ENCODE assay signal across 8 mouse cellular contexts in genomic region chr11:19924757-19925148, GRCm38 (mm10). TPM values are rescaled to one million over a fixed set of nuclear protein-coding genes. Genes with fewer than 3 reads are reported as not detected.
DNase-seq lines count a peak whose midpoint lies in the region; ATAC-seq and TF ChIP-seq lines count a peak whose summit lies in the region.

No protein-coding gene starts in this region.

- H3K36me3 ChIP-seq in ES-E14 (ENCODE audit: control insufficient read depth, insufficient read depth, low read length, poor library complexity, severe bottlenecking): peaks cover 4% of the 10 kb centered on the region; the same call in 1 of the 2 replicates
- no peaks in the 10 kb centered on the region for H3K36me3 ChIP-seq in forebrain, embryonic 10.5 days (replicated peaks)
- H3K36me3 ChIP-seq in hindbrain, embryonic 15.5 days: no peaks in the 10 kb centered on the region
- H3K36me3 ChIP-seq in liver, postnatal 0 days (replicated peaks; ENCODE audit: insufficient read depth, low read length): no peaks in the 10 kb centered on the region

- no peaks in the 10 kb centered on the region for H3K27me3 ChIP-seq in forebrain, embryonic 10.5 days (ENCODE audit: poor library complexity, severe bottlenecking)
- no peaks in the 10 kb centered on the region for H3K27me3 ChIP-seq in hindbrain, embryonic 15.5 days
- H3K27me3 ChIP-seq in liver, postnatal 0 days (ENCODE audit: insufficient read depth, low read length): no peaks in the 10 kb centered on the region

- H3K9ac ChIP-seq in ES-E14 (ENCODE audit: insufficient read depth, low read depth, low read length, poor library complexity, severe bottlenecking): peak overlapping the region; percentile 96
- peak overlapping the region; percentile 95 for H3K9ac ChIP-seq in hindbrain, embryonic 15.5 days
- H3K9ac ChIP-seq in liver, postnatal 0 days (replicated peaks): peak overlapping the region; percentile 94

- ATAC-seq in hindbrain, embryonic 15.5 days (ENCODE audit: low FRiP score, low read depth): peak; percentile 19
- no peak for ATAC-seq in liver, postnatal 0 days

- no peak for TF ChIP-seq EP300 in liver, postnatal 0 days (IDR thresholded peaks at IDR 0.05; ENCODE audit: low read depth)

- TF ChIP-seq CTCF in liver, postnatal 0 days (IDR thresholded peaks at IDR 0.05; ENCODE audit: low read depth): no peak

- WGBS in forebrain, embryonic 10.5 days: under 1% methylated on average over 29 of the region's 29 CpGs
- under 1% methylated on average over 29 of the region's 29 CpGs for WGBS in hindbrain, embryonic 15.5 days
- WGBS in liver, postnatal 0 days (ENCODE audit: insufficient replicate concordance): under 1% methylated on average over 28 of the region's 29 CpGs

- no peaks in the 10 kb centered on the region for H3K9me3 ChIP-seq in ES-E14 (ENCODE audit: control insufficient read depth, insufficient read depth, low read depth, low read length)
- H3K9me3 ChIP-seq in forebrain, embryonic 10.5 days: no peaks in the 10 kb centered on the region
- no peaks in the 10 kb centered on the region for H3K9me3 ChIP-seq in hindbrain, embryonic 15.5 days
- H3K9me3 ChIP-seq in liver, postnatal 0 days (ENCODE audit: low read length): no peaks in the 10 kb centered on the region

- peak overlapping the region; percentile 55 to 77 for H3K4me3 ChIP-seq in ES-E14 (ENCODE audit: insufficient read depth in 1 of 2, low read depth in 1 of 2, low read length in 2 of 2, poor library complexity in 1 of 2, severe bottlenecking in 1 of 2)
- H3K4me3 ChIP-seq in forebrain, embryonic 10.5 days: peak overlapping the region; percentile 91
- H3K4me3 ChIP-seq in hindbrain, embryonic 15.5 days: peak overlapping the region; percentile 86
- peak overlapping the region; percentile 72 for H3K4me3 ChIP-seq in liver, postnatal 0 days (ENCODE audit: low read depth, low read length)

- H3K4me2 ChIP-seq in hindbrain, embryonic 15.5 days: peak overlapping the region; percentile 64
- peak overlapping the region; percentile 94 for H3K4me2 ChIP-seq in liver, postnatal 0 days (ENCODE audit: low read depth, low read length)

- in situ Hi-C loops in ES-E14 (cut with MboI; ENCODE audit: low sequenced_read_pairs in 2 of 2, unreplicated experiment in 2 of 2): no loop called here

- peak; percentile 70 for DNase-seq in kidney, adult 18-20 months
- no peak for DNase-seq in kidney, adult 11 months
- DNase-seq in ES-E14 (ENCODE audit: low read depth, low spot score): no peak
- peak; percentile 78 for DNase-seq in forebrain, embryonic 10.5 days (ENCODE audit: extremely low spot score, low spot score)
- no peak for DNase-seq in liver, postnatal 0 days
- peak; percentile 13 for DNase-seq in skeletal muscle tissue, adult 2 months (ENCODE audit: low read depth, low spot score)
- no peak for DNase-seq in cerebellum, adult 9-11 months

- H3K4me1 ChIP-seq in ES-E14 (ENCODE audit: control insufficient read depth in 2 of 2, insufficient read depth in 2 of 2, low read length in 2 of 2, poor library complexity in 1 of 2): peaks cover 7 to 15% of the 10 kb centered on the region in 2 experiments; a peak in 3 of 4 replicates
- H3K4me1 ChIP-seq in forebrain, embryonic 10.5 days: peaks cover 59% of the 10 kb centered on the region
- peaks cover 32% of the 10 kb centered on the region for H3K4me1 ChIP-seq in hindbrain, embryonic 15.5 days (replicated peaks)
- peaks cover 32% of the 10 kb centered on the region for H3K4me1 ChIP-seq in liver, postnatal 0 days (ENCODE audit: insufficient read depth)

- peak overlapping the region; percentile 90 for H3K27ac ChIP-seq in ES-E14 (ENCODE audit: insufficient read depth, low read depth, low read length, poor library complexity, severe bottlenecking)
- H3K27ac ChIP-seq in forebrain, embryonic 10.5 days: peak overlapping the region; percentile 95
- peak overlapping the region; percentile 96 for H3K27ac ChIP-seq in hindbrain, embryonic 15.5 days (replicated peaks)
- peak overlapping the region; percentile 84 for H3K27ac ChIP-seq in liver, postnatal 0 days (ENCODE audit: low read depth)

TF ChIP-seq in ES-E14, 5 proteins besides CTCF, POLR2A, EP300 and RAD21:
- TF ChIP-seq CHD2 (IDR thresholded peaks at IDR 0.05; ENCODE audit: low read depth, low read length) (no peak), ZNF384 (IDR thresholded peaks at IDR 0.05; ENCODE audit: low read depth, low read length) (no peak), HCFC1 (IDR thresholded peaks at IDR 0.05; ENCODE audit: borderline replicate concordance, insufficient read depth, low read length) (no peak), MAFK (IDR thresholded peaks at IDR 0.05; ENCODE audit: insufficient read depth, low read depth, low read length) (no peak), ZC3H11A (IDR thresholded peaks at IDR 0.05; ENCODE audit: borderline replicate concordance, low read depth, low read length) (no peak)

RNA-seq across cellular contexts. Expression of gene Spred2, which starts 0.6 kb away (rescaled TPM):
- total RNA-seq in ES-E14 (2012; rRNA removed): 19.4 and 21.6 TPM in 2 replicates
- 7.1 and 7.3 TPM in 2 replicates for polyA plus RNA-seq in forebrain, embryonic 10.5 days (2016; fragmentation: Nextera tagmentation; extraction: Ambion mirVana)
- polyA plus RNA-seq in hindbrain, embryonic 15.5 days (2015; fragmentation: Nextera tagmentation; extraction: Ambion mirVana): 6.9 and 7.3 TPM in 2 replicates
- polyA plus RNA-seq in liver, postnatal 0 days (2015; fragmentation: Nextera tagmentation; extraction: Ambion mirVana): 1.3 and 1.4 TPM in 2 replicates

Comparison
In these comparisons a context has a peak if more than half of its experiments do, and no peak if none do; other contexts are left out.
1. DNase-seq: peak in kidney, adult 18-20 months (single experiment), forebrain, embryonic 10.5 days (single experiment) and skeletal muscle tissue, adult 2 months (single experiment); none in kidney, adult 11 months (single experiment), ES-E14 (single experiment), liver, postnatal 0 days (single experiment) and cerebellum, adult 9-11 months (single experiment).
2. Peak in every context shown above with its lines, with median percentiles within 50 percentile points of each other: H3K27ac ChIP-seq, H3K4me3 ChIP-seq and H3K9ac ChIP-seq.